Mouse (Mus musculus): ENCODE results near the gene Snx13.

Gene Snx13

GRCm38 (mm10) chr12:35047320-35048225 is 587 bp downstream of the Snx13 start:
- peak; percentile 20 to 37 for DNase-seq (ENCODE audit: low spot score in 2 of 2)

DNA sequence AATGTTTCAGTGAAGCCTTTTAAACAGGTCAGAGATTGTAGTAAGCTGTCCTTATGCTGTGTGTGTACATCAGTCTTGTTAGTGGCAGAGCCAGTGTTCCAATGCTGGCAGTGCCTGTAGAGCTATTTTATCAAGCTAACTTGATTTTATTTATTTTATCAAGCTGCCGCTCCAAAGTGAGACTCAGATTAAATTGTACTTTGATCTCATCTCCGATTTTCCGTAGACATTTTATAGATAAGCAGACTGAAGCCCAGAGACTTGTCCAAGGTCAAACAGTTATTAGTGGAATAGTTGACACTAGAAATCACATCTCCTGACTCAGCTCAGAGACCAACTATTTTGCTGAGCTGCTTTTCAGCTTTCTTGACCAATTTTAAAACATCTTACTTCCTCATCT is 1.9 kb downstream of the Snx13 start:
- no peak for DNase-seq (ENCODE audit: low spot score in 2 of 2)

DNA sequence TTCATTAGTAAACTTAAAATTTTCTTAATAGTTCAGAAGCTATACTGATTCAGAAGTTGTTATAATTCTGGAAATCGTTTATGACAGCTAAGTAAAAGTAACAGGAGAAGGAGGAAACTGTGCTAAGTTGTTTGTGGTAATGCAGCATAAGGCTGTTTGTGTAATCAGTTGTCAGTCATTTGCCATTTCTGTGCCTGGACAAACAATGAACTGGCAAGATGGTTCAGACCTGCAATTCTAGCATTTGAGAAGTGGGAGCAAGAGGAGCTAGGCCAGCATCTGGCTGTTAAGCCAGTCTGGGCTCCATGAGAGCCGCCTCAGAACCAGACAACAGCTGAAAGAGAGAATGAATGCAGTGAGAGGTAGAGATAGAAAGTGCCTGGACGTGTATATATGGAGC is 3.5 kb downstream of the Snx13 start:
- no peak for DNase-seq (ENCODE audit: low spot score in 2 of 2)

DNA sequence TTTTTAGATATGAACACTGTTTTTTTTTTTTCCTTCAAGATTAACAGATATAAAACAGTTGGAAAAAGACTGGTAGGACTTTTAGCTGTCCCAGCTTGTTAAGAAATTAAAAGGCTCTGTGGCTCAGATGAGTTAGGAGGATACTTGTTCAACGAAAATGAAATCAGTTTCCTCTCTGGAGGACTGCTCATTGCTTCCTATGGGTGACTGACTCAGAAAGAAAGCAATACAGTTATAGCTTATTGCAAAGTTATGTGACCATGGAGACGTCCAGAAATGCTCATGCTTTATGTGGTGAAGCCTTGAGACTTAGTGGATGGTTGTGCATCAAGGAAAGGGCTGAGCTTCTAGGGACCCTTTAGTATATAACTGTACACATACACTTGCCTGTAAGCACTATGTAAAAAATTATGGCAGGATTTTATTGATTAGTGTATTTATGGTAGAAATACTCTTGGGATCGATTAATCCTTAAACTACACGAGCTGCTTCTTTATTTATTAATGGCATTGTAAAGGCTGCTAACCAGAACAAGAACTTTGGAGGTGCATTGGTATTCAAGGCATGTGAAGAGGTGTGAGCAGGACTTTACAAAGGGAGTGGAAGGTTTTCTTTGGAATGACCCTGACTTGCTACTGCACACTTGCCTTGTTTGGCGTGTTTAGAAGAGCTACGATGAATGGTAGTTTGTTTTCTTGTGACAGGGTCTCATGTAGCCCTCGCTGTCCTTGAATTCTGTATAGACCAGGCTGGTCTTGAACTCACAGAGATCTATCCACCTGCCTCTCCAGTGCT is 4.2 kb downstream of the Snx13 start:
- DNase-seq (ENCODE audit: low spot score in 2 of 2) = no peak

DNA sequence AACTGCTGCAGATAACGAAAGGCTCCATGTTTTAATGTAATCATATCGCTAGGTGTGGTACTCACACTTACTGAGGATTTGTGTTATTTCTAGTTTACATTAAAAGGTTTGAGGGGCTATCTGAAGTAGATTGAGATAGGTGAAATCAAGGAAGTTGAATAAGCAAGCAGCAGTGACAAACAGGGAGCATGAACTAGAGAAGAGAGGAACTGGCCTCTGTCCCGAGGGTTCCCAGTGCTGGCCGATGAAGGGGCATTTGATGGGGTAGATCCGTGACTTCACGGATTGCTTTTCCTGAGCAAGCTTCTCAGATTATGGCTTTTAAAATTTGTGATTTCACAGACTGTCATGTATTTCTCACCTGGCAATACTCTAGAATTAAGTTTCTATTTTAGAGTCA is 7.4 kb downstream of the Snx13 start:
- no peak for DNase-seq (ENCODE audit: low spot score in 2 of 2)

- DNase-seq (ENCODE audit: low spot score in 2 of 2) = no peak
Measured at GRCm38 (mm10) chr12:35055114-35056095, 8.4 kb downstream of the Snx13 start.

DNA sequence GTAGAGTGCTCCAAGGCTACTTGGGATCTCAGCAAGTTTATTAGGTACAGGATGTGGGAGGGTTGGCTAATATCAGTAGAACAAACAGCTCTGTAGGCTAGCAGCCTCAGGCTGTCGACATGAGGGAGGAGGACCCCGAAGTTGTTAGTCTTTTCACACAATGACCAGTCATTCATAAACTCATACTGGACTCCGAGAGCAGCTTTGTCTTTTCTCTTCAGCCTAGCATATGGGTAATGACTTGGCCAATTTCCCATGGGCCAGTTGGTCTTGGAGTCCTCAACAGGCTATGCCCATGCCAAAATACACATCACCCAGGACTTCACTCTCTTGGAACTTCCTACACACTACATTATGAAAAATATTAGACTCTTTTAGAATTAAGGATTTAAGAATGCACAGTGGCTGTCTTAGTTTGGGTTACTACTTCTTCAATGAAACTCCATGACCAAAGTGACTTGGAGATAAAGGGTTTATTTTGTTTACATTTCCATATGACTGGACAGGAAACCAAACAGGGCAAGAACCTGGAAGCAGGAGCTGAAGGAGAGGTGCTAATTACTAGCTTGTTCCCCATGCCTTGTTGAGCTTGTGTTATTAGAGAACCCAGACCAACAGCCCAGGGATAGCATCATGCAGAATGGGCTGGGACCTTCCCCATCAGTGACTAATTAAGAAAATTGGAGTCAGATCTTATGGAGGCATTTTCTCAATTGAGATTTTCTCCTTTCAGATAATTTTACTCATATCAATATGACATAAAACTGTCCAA is 16.9 kb downstream of the Snx13 start:
- DNase-seq (ENCODE audit: low spot score in 2 of 2) = no peak

- no peak for DNase-seq (ENCODE audit: low spot score in 2 of 2)
Measured at GRCm38 (mm10) chr12:35067621-35068020, 20.6 kb downstream of the Snx13 start.

DNA sequence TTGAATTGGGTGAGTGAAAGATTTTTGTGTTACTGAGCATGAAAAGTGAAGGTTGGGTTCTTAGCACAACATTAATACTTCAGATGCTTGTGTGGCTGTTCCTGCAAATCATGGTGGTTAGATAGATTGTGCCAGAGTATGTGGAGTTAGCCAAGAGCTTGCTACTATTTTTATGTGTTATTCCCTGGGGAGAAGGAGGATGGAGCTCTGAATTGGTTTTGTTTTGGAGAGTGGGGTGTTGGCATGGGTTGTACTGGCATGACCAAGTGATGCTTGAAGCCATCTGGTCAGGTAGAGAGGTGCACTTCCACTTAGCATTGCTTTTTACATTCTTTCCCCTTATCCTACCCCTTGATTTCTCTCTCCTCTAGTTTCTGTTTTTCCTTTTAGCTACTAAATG is 24.4 kb downstream of the Snx13 start:
- DNase-seq (ENCODE audit: low spot score in 2 of 2) = no peak

- no peak for DNase-seq (ENCODE audit: low spot score in 2 of 2)
Measured at GRCm38 (mm10) chr12:35072178-35072577, 25.2 kb downstream of the Snx13 start.

- DNase-seq (ENCODE audit: low spot score in 2 of 2) = no peak
Measured at GRCm38 (mm10) chr12:35075993-35076392, 29.0 kb downstream of the Snx13 start.

GRCm38 (mm10) chr12:35123549-35123948 is 76.6 kb downstream of the Snx13 start:
- DNase-seq (ENCODE audit: low spot score in 2 of 2) = no peak

- no peak for DNase-seq (ENCODE audit: low spot score in 2 of 2)
Measured at GRCm38 (mm10) chr12:35153186-35153585, 106.2 kb downstream of the Snx13 start.

DNA sequence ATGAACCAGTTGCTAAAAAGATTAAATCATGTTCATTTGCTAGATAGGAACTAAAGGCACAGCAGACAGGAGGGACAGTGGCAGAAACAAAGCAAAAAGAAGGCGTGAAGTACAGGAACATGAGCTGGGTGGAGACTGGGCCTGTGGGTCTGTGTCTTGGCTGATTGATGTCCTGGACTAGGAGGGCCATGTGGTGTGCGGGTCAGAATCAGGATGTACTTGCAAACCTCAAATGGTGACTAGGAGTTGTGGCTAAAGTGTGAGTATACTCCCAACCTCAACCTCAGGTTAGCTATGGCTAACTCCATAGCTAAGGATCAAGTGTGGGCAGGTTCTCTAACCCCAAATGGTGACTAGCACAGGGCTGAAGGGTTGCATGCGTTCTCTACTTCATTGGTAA is 107.2 kb downstream of the Snx13 start:
- no peak for DNase-seq (ENCODE audit: low spot score in 2 of 2)

DNA sequence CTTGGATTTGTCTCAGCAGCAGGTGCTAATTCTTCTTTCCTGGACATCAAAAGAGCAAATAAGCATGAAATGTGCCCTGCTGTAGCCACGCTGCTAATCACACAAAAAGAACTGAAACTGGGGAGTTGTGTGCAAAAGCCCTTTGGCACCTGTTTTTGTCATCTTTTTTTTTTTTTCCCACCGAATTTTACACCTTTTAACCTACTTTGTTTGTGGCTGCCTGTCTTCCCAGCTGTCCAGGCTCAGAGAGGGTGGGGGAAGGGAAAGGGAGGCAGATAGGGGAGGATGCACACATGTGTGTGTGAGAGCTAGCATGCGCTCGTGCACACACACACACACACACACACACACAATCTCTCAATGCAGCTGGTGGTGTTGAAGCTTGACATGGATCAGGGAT is 110.3 kb downstream of the Snx13 start:
- DNase-seq (ENCODE audit: low spot score in 2 of 2) = no peak

GRCm38 (mm10) chr12:35161690-35162089 is 114.7 kb downstream of the Snx13 start:
- no peak for DNase-seq (ENCODE audit: low spot score in 2 of 2)

DNA sequence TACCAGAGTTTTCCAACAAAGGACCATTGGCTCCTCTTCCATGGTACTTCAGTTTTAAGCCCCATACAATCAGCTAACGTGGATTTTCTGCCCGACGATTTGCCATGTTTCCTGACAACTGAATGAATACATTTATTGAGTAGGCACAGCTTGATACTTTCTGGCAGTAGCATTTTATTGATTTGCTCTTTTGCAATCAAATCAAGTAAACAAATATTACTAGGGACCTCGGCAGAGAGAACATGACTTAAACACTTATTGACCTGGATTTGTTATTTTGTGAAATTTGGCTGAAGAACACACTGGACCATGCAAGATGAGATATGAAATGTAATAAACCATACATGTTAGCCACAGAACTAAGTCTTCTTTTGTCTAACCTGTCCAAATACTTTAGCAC is 123.3 kb downstream of the Snx13 start:
- DNase-seq (ENCODE audit: low spot score in 2 of 2) = no peak

DNA sequence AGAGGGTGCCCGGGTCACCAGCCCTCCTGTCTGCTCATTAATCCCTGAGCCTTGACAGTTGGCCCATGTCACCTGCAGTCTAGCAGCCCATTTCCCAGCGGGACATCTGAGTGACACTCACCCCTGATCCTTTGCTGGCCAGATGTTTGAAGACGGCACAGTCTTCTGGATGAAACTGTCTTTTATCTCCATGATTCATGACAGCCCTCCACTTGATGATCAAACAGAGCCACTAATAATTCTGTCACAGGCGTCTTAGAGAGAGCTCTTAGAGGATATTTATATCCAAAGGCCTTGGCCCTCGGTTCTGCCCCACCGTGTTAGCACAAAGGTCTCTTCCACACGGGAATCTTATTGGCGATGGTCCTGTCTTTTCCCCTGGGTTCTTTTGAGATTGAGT is 129.0 kb downstream of the Snx13 start:
- DNase-seq (ENCODE audit: low spot score in 2 of 2) = no peak

DNA sequence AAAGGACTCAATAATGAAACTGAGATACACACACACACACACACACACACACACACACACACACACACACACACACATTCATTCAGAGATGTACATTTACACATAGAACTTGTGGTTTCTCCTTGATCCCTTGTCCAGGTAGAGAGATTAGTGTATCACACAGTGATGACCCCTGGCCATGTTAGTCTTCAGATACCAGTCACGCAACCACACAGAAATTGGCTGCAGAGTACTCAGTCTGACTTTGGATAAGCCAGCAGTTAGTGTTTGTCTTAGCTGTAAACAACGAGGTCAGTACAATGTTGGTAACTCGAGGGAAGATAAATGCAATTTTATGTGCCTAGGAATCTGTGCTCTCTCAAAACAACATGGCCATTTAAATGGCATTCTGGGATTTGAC is 129.6 kb downstream of the Snx13 start:
- no peak for DNase-seq (ENCODE audit: low spot score in 2 of 2)

GRCm38 (mm10) chr12:35182675-35183074 is 135.7 kb downstream of the Snx13 start:
- DNase-seq (ENCODE audit: low spot score in 2 of 2) = peak; percentile 49 to 63

- no peak for DNase-seq (ENCODE audit: low spot score in 2 of 2)
Measured at GRCm38 (mm10) chr12:35184261-35184660, 137.3 kb downstream of the Snx13 start.

All from right cerebral cortex, postnatal 36 days (tissue).